Mouse (Mus musculus) liver, postnatal 0 days (tissue): Measurements from ENCODE around the gene Shld1.

Source experiments
- CTCF ChIP-seq: sonication (generic); IDR thresholded peaks from 2 replicates; pipeline ENCODE4 v1.5.1; 2016; ENCODE audit warnings: antibody characterized with exemption, low read depth
- EP300 ChIP-seq: IDR thresholded peaks from 2 replicates; pipeline ENCODE4 v1.6.1; 2016; ENCODE audit warnings: antibody characterized with exemption, low read depth, mild to moderate bottlenecking

- no peak for TF ChIP-seq CTCF
- no peak for TF ChIP-seq EP300
Measured at GRCm38 (mm10) chr2:132706309-132706708, 19.6 kb downstream of the Shld1 start.
